Mouse (Mus musculus): ENCODE measurements around the gene Bbs7.
"Not testable (repeated sequence)": the region's sequence is repeated elsewhere in the genome, so short reads cannot be mapped to it uniquely, and the experiment has no call there.

The Bbs7 gene

DNA sequence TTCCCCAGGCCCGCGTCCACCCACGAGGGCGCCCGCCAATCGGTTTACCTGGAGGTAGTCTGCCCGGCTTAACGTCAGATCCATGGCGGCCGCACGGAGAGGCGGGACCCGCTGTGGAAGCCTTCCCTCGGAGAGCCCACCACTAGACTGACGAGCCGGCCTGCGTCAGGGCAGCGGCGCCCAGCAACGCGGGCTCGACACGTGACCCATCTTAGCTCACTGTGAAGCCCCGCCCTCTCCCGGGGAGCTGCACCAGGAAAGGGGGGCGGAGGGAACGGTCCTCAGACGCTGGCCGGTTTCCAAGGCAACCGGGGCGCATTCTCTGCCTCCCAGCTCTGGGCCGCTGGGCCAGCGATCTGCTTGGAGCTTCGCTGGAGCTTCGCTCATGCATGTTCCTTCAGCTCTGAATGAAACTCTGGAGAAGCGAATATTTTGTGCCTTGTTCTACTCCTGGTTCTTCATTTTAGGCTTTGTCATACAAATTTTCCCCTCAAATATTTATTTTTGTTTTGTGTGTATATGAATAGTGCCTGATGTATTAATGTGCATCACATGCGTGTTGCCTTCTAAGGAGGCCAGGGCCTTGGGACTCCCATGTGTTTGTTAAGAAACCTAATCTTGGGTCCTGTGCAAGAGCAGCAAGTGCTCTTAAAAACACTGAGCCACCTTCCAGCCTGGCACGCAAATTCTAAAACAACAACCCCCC lies at the start of gene Bbs7:
Gene Bbs7, minus strand, starts transcription at position 276 of the 706 bp plus-strand sequence.
- in situ Hi-C loops (cut with MboI, MseI): no loop called here

GRCm38 (mm10) chr3:36645245-36645559 lies 31.9 kb upstream of the Bbs7 start:
- in situ Hi-C loops (cut with MboI, MseI): loop anchor here in 1 of 2 experiments (10.0 kb wide), 1 partner anchor 560 kb away; no protein-coding TSS in a partner anchor

- in situ Hi-C loops (cut with MboI, MseI): loop anchor here in 1 of 2 experiments (10.0 kb wide), 1 partner anchor 560 kb away; no protein-coding TSS in a partner anchor
These were observed 31.4 kb upstream of the Bbs7 start for GRCm38 (mm10) chr3:36644554-36645244.

GRCm38 (mm10) chr3:36643354-36643753 lies 30.1 kb upstream of the Bbs7 start:
- in situ Hi-C loops (cut with MboI, MseI): loop anchor here in 1 of 2 experiments (10.0 kb wide), 1 partner anchor 561 kb away; no protein-coding TSS in a partner anchor

GRCm38 (mm10) chr3:36642736-36643135 lies 29.5 kb upstream of the Bbs7 start:
- in situ Hi-C loops (cut with MboI, MseI): loop anchor here in 1 of 2 experiments (10.0 kb wide), 1 partner anchor 562 kb away; no protein-coding TSS in a partner anchor

GRCm38 (mm10) chr3:36640787-36641186 lies 27.5 kb upstream of the Bbs7 start:
- in situ Hi-C loops (cut with MboI, MseI): loop anchor here in 1 of 2 experiments (10.0 kb wide), 1 partner anchor 564 kb away; no protein-coding TSS in a partner anchor

DNA sequence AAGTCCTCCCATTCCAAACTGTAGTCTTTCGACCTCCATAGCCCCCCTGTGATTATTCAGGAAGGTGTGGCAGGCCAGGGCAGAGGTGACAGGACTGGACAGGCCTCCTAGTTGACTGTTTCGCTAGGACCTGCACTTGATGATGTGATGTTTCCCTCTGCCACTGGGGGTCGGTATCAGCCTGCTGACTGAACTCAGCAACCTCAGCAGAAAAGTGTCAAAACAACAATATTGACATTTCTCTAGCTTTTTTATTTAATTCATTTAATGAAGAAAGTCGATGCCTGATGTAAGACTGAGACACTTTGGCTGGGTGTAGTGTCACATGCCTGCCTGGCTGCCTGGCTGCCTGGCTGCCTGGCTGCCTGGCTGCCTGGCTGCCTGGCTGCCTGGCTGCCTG lies 22.2 kb upstream of the Bbs7 start:
- in situ Hi-C loops (cut with MboI, MseI): no loop called here

- in situ Hi-C loops (cut with MboI, MseI): no loop called here
These were observed 13.5 kb upstream of the Bbs7 start for GRCm38 (mm10) chr3:36626803-36627202.

GRCm38 (mm10) chr3:36618181-36618580 lies 4.9 kb upstream of the Bbs7 start:
- in situ Hi-C loops (cut with MboI, MseI): no loop called here

DNA sequence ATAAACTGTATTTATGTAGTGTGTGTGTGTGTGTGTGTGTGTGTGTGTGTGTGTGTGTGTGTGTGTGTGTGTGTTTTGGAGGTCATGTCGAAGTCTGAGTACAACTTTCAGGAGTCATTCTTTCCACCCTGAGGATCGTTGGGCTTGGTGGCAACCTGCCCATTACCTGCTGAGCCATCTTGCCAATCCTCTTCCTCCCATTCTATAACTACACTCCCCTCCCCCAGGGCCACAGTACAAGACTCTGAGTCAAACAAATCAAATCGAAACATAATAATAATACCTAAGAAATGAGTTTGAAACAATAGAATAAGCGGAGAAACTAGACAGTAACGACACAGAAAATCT lies 605 bp upstream of the Bbs7 start:
- in situ Hi-C loops (cut with MboI, MseI): no loop called here

GRCm38 (mm10) chr3:36612687-36613086 lies 590 bp downstream of the Bbs7 start:
- in situ Hi-C loops (cut with MboI, MseI): no loop called here

DNA sequence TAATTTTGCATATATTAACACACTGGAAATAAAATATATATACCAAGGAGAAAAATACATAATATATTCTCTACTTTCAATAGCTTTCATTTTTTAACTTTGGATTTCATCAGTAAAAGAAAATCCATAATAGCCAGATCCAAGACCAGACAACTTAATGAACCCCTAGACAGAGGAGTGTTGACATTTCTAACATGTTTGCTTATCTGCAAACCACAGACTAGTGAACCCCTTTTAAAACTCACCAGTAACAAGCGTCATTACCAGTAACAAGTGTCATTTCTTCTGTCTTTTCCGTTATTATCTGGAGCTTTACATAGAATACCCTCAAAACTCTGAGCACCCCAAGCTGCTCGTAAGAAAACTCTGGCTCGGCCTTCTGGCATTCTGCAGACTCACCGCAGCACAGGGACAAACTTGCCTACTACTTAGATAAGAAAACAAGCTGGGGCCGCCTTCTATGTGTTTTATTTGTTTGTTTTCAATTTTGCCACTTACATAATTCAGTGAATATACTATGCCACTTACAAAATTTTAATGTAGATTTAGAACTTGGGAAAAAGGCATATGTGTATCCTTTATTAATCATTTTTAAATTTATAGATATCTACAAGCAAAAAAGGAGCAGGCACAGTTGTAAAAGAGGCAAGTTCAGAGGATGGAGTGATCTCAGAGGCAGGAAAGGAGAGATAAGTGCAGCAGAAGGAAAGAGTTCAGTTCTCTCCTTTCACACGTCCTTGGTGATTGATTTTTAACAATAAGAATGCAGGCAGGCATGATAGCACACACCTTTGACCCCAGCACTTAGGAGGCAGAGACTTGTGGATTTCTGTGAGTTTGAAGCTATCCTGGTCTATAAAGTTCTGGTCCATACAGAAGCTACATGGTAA lies 7.1 kb downstream of the Bbs7 start:
- in situ Hi-C loops (cut with MboI, MseI): no loop called here

GRCm38 (mm10) chr3:36599773-36600172 lies 13.5 kb downstream of the Bbs7 start:
- in situ Hi-C loops (cut with MboI, MseI): not testable (repeated sequence)

DNA sequence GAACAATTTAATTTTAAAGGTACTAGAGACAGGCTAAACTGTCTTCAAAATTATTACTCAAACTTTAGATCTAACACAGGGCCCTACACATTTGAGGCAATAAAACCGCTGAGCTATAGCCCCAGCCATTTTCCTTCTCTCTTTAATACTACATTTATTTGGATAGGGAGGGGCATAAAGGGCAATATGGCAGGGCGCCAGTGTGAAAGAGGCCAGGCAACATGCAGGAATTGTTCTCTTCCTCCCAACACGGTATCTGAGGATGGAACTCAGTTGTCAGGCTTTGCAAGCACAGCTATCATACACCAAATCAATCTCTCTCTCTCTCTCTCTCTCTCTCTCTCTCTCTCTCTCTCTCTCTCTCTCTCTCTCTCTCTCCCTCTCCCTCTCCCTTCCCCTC lies 14.5 kb downstream of the Bbs7 start:
- in situ Hi-C loops (cut with MboI, MseI): no loop called here

DNA sequence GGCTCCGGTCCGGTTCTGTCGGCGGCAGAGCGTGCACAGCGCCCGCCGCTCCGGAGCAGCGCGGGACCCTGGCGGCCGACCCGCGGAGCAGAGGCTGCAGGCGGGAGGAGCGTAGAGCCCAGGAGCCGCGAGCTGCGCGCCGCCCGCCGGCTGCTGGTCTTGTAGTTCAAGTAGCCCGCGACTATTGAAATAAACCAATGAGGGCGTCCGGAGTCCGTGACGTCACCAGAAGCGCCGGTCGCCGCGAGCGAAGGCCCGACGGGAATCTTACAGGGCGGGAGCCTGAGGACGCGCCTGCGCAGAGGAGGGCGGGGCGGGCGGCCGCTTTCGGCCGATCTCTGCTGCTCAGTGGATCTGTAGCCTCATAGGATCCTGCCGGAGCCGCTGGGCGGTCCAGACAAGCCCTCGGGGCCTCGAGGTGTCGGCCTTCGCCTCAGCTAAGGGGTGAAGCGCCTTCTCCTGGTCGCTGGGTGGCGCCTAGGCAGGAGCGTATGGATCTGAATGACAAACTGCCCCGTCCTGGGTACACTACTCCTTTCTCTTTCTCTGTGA lies 41.4 kb downstream of the Bbs7 start, which contains the start of gene Ccna2:
Gene Ccna2, minus strand, starts transcription at position 324 of the 552 bp plus-strand sequence.
- in situ Hi-C loops (cut with MboI, MseI): no loop called here

DNA sequence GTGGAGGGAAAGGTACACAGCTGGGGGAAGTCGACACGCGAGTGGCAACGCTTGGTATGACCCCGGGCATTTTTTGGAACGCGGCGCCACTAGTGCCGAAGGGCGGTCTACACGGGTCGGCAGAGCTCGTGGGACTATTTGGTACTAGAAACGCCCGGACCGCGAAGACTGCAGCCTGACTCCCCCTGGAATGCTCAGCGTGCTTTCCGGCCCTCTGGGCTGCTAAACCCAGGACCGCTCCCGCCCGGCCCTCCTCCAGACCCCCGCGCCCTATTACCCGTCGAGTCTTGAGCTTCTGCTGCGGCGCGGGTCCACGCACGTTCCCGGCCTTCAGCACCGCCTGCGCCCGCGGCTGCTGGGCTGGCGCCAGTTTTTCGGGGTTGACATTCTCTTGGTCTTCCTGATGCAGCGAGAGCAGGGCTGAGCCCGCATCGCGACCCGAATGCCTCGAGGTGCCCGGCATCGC lies 41.9 kb downstream of the Bbs7 start:
- in situ Hi-C loops (cut with MboI, MseI): no loop called here

DNA sequence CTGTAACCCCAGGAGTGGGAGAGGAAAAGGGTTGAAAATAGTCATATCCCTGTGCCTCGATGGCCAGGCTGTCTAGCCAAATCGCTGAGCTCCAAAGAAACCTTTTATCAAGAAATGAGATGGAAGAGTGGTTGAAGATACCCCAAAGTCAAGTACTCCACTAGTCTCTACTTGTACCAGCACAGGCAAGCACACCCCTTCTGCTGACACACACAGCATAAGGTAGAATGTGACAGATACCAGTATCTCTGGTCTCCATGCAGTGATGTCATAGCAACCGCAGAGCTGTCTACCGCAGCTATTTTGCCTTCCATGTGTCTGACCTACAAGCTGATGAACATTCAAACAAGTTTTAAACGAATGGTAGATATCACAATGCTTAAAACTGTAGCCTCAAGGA lies 43.4 kb downstream of the Bbs7 start:
- in situ Hi-C loops (cut with MboI, MseI): no loop called here

GRCm38 (mm10) chr3:36563666-36564065 lies 49.6 kb downstream of the Bbs7 start:
- in situ Hi-C loops (cut with MboI, MseI): no loop called here

GRCm38 (mm10) chr3:36559606-36560005 lies 53.7 kb downstream of the Bbs7 start:
- in situ Hi-C loops (cut with MboI, MseI): loop anchor here in 1 of 2 experiments (5.0 to 10.0 kb wide), 2 partner anchors 82 to 315 kb away; partner anchors contain the start of genes 1810062G17Rik and Anxa5

GRCm38 (mm10) chr3:36557601-36558000 lies 55.7 kb downstream of the Bbs7 start:
- in situ Hi-C loops (cut with MboI, MseI): loop anchor here in 1 of 2 experiments (5.0 to 10.0 kb wide), 2 partner anchors 80 to 317 kb away; partner anchors contain the start of genes 1810062G17Rik and Anxa5

All from T-helper 17 cell (primary cell).